Mouse (Mus musculus) spleen, postnatal 36 days (tissue): Measurements from ENCODE around the gene Apoa2.
A peak's percentile ranks its signal among the peaks of the same experiment; 100 is the strongest.

Source experiments
- DNase-seq, 2 experiments: peaks; one replicate each; pipeline ENCODE4 v3.0.0; 2022; ENCODE audit warnings: low spot score in 2 of 2, mixed read lengths in 1 of 2

The Apoa2 gene

GRCm38 (mm10) chr1:171205704-171206493 lies 19.0 kb upstream of the Apoa2 start:
- DNase-seq, result no peak

GRCm38 (mm10) chr1:171209409-171209808 lies 15.4 kb upstream of the Apoa2 start:
- DNase-seq, result no peak

GRCm38 (mm10) chr1:171212854-171213253 lies 12.0 kb upstream of the Apoa2 start:
- DNase-seq, result no peak

- no peak for DNase-seq
Observed at GRCm38 (mm10) chr1:171213801-171214496, 10.9 kb upstream of the Apoa2 start, which contains the start of gene Nr1i3. Gene Nr1i3 (plus strand): TSS chr1:171213970.

GRCm38 (mm10) chr1:171216241-171216955 lies 8.5 kb upstream of the Apoa2 start:
- no peak for DNase-seq

GRCm38 (mm10) chr1:171220871-171221270 lies 4.0 kb upstream of the Apoa2 start:
- peak; percentile 59 to 72 for DNase-seq

- no peak for DNase-seq
Observed at GRCm38 (mm10) chr1:171221281-171222193, 3.3 kb upstream of the Apoa2 start.

- peak; percentile 97 to 98 for DNase-seq
Observed at GRCm38 (mm10) chr1:171222238-171223155, 2.4 kb upstream of the Apoa2 start, which contains the start of gene Tomm40l. Gene Tomm40l (minus strand): TSS chr1:171222514.

GRCm38 (mm10) chr1:171223168-171223567 lies 1.7 kb upstream of the Apoa2 start:
- no peak for DNase-seq

- DNase-seq, result no peak
Observed at GRCm38 (mm10) chr1:171223796-171224195, 1.1 kb upstream of the Apoa2 start.

- no peak for DNase-seq
Observed at GRCm38 (mm10) chr1:171226780-171227179, 1.9 kb downstream of the Apoa2 start.

GRCm38 (mm10) chr1:171227879-171228278 lies 3.0 kb downstream of the Apoa2 start:
- no peak for DNase-seq

- DNase-seq, result no peak
Observed at GRCm38 (mm10) chr1:171229750-171230149, 4.9 kb downstream of the Apoa2 start.

- no peak for DNase-seq
Observed at GRCm38 (mm10) chr1:171230215-171230614, 5.4 kb downstream of the Apoa2 start.

GRCm38 (mm10) chr1:171231844-171232243 lies 7.0 kb downstream of the Apoa2 start:
- no peak for DNase-seq

- DNase-seq, result no peak
Observed at GRCm38 (mm10) chr1:171232348-171232747, 7.5 kb downstream of the Apoa2 start.

- DNase-seq, result no peak
Observed at GRCm38 (mm10) chr1:171232800-171233730, 8.2 kb downstream of the Apoa2 start.

- peak; percentile 41 to 44 for DNase-seq
Observed at GRCm38 (mm10) chr1:171234126-171234525, 9.3 kb downstream of the Apoa2 start, which contains the start of gene Fcer1g. Gene Fcer1g (minus strand): TSS chr1:171234365.

GRCm38 (mm10) chr1:171234538-171234937 lies 9.7 kb downstream of the Apoa2 start:
- DNase-seq, result no peak
